Mouse (Mus musculus) gastrocnemius, postnatal 25 days (tissue): ENCODE measurements around the gene Dtl. TPM values are rescaled to one million over a fixed set of nuclear protein-coding genes. Genes with fewer than 3 reads are reported as not detected.

Experiments used
- total RNA-seq, 2 experiments: library from RNA; stranded (reverse); gene quantifications; 1 replicate in 1 of 2; 2 replicates in 1 of 2; pipeline ENCODE4 v1.2.3; 2021

The Dtl gene
- total RNA-seq, 2 experiments from 2014 or later: 0.18 to 0.78 TPM

Other genes with a start within 250 kb of the Dtl start
- gene Tmem206, start 249.6 kb downstream of the Dtl start, total RNA-seq: 1 to 10 TPM; 1.2 to 1.3 TPM
- 10 to 100 TPM; 72.6 to 78.7 TPM for gene Ppp2r5a, start 172.3 kb downstream of the Dtl start, total RNA-seq
- gene Ints7, start 92 bp upstream of the Dtl start, total RNA-seq: 1 to 10 TPM; 6.4 to 6.6 TPM
- gene Lpgat1, start 142.3 kb upstream of the Dtl start, total RNA-seq: 10 to 100 TPM; 28.7 to 32.1 TPM
- under 1 TPM; 0.26 to 0.80 TPM for gene Nek2, start 245.9 kb upstream of the Dtl start, total RNA-seq